ENCODE assay signal across 11 mouse cellular contexts in the genomic region with DNA sequence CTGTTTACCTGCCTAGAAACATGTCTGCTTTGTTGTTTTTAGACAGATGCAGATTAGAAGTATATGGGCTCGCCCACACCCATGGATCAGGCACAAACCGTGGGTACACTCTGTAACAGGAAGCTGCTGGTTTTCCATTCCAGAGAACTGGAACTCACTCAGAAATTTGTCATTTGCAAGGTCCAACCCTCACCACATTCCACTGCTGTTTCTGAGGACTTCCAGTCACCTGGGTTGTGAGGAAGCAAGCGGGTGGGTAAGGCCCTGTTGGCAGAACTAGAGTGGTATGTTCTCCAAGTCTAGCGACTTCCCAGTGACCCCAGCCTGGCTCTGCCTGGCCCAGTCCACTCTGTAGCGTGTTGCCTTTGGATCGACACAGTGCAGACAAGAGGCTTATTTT.
DNase-seq lines count a peak whose midpoint lies in the region; ATAC-seq lines count a peak whose summit lies in the region.
"Had no signal": no experiment of that assay in that cellular context is flagged by ENCODE, and none has a peak within 500 bp of the region (broad histone marks: within the 10 kb centered on the region; RNA-seq: fewer than 3 reads in every experiment).

No protein-coding gene starts in this region.

- H3K4me1 ChIP-seq in kidney, embryonic 15.5 days, result peaks cover 9% of the 10 kb centered on the region
- H3K4me1 ChIP-seq in neural tube, embryonic 11.5 days (ENCODE audit: control insufficient read depth, insufficient read depth, low read length), result 0 out of 2 replicates have a peak, but pooled peaks cover 3% of the 10 kb centered on the region
- H3K4me1 ChIP-seq in neural tube, embryonic 15.5 days, result peaks cover 52% of the 10 kb centered on the region
- peaks cover 24% of the 10 kb centered on the region; the same call in 1 of the 2 replicates for H3K4me1 ChIP-seq in heart, embryonic 10.5 days

- WGBS in kidney, embryonic 15.5 days, result 84% methylated on average over 6 of the region's 6 CpGs
- whole genome bisulfite sequencing in neural tube, embryonic 11.5 days, result 91% methylated on average over 6 of the region's 6 CpGs
- WGBS in neural tube, embryonic 15.5 days, result 88% methylated on average over 6 of the region's 6 CpGs
- 74% methylated on average over 6 of the region's 6 CpGs for WGBS in heart, embryonic 10.5 days

- H3K4me2 ChIP-seq in kidney, embryonic 15.5 days, result no peak overlapping the region
- no peak overlapping the region for H3K4me2 ChIP-seq in neural tube, embryonic 11.5 days (ENCODE audit: low read depth)
- H3K4me2 ChIP-seq in neural tube, embryonic 15.5 days, result no peak overlapping the region
- H3K4me2 ChIP-seq: limb, embryonic 13.5 days had no signal

- no peak overlapping the region for H3K4me3 ChIP-seq in kidney, embryonic 15.5 days (replicated peaks)
- no peak overlapping the region for H3K4me3 ChIP-seq in neural tube, embryonic 11.5 days (ENCODE audit: low read depth, low read length)
- H3K4me3 ChIP-seq in neural tube, embryonic 15.5 days (replicated peaks), result no peak overlapping the region
- H3K4me3 ChIP-seq in heart, embryonic 10.5 days, result no peak overlapping the region
- H3K4me3 ChIP-seq: forebrain, embryonic 10.5 days; limb, embryonic 13.5 days had no signal

- DNase-seq in kidney, adult 18-20 months, result peak; percentile 31
- DNase-seq in neural tube, embryonic 11.5 days (ENCODE audit: low spot score), result no peak
- no peak for DNase-seq in heart, embryonic 10.5 days (ENCODE audit: low spot score)
- peak; percentile 69 for DNase-seq in lung, postnatal 36 days
- DNase-seq in urinary bladder, postnatal 36 days (ENCODE audit: low spot score in 2 of 2), result no peak
- DNase-seq: embryo, embryonic 11 days; retina, postnatal 1 day had no signal

- no peak for ATAC-seq in kidney, embryonic 15.5 days (replicated peaks; ENCODE audit: low FRiP score)
- ATAC-seq in neural tube, embryonic 11.5 days (ENCODE audit: insufficient read depth, low FRiP score, low TSS enrichment), result no peak
- ATAC-seq in neural tube, embryonic 15.5 days (ENCODE audit: low FRiP score), result no peak

- no peak overlapping the region for H3K9ac ChIP-seq in kidney, embryonic 15.5 days
- no peak overlapping the region for H3K9ac ChIP-seq in neural tube, embryonic 11.5 days (ENCODE audit: low read length)
- H3K9ac ChIP-seq in neural tube, embryonic 15.5 days (replicated peaks), result no peak overlapping the region
- H3K9ac ChIP-seq: limb, embryonic 13.5 days had no signal

- H3K27ac ChIP-seq in kidney, embryonic 15.5 days, result no peak overlapping the region
- 0 out of 2 replicates have a peak overlapping the region, but pooled peaks have one; percentile 27 for H3K27ac ChIP-seq in neural tube, embryonic 11.5 days (ENCODE audit: low read depth, low read length)
- H3K27ac ChIP-seq in neural tube, embryonic 15.5 days (replicated peaks), result no peak overlapping the region
- peak overlapping the region; percentile 74; the same call in 1 of the 2 replicates for H3K27ac ChIP-seq in heart, embryonic 10.5 days
- H3K27ac ChIP-seq: forebrain, embryonic 10.5 days; limb, embryonic 13.5 days had no signal

- no peaks in the 10 kb centered on the region; the same call in 1 of the 2 replicates for H3K27me3 ChIP-seq in kidney, embryonic 15.5 days
- no peaks in the 10 kb centered on the region for H3K27me3 ChIP-seq in neural tube, embryonic 11.5 days (ENCODE audit: control insufficient read depth, insufficient read depth, low read length)
- H3K27me3 ChIP-seq in neural tube, embryonic 15.5 days (replicated peaks), result no peaks in the 10 kb centered on the region
- H3K27me3 ChIP-seq in heart, embryonic 10.5 days (ENCODE audit: insufficient read depth, poor library complexity, severe bottlenecking), result no peaks in the 10 kb centered on the region
- H3K27me3 ChIP-seq: limb, embryonic 13.5 days had no signal

- H3K9me3 ChIP-seq in kidney, embryonic 15.5 days (replicated peaks), result no peaks in the 10 kb centered on the region
- H3K9me3 ChIP-seq in neural tube, embryonic 11.5 days (ENCODE audit: control insufficient read depth, low read length), result no peaks in the 10 kb centered on the region
- H3K9me3 ChIP-seq in neural tube, embryonic 15.5 days (replicated peaks), result no peaks in the 10 kb centered on the region
- no peaks in the 10 kb centered on the region for H3K9me3 ChIP-seq in heart, embryonic 10.5 days
- H3K9me3 ChIP-seq: forebrain, embryonic 10.5 days; limb, embryonic 13.5 days had no signal

- H3K36me3 ChIP-seq in kidney, embryonic 15.5 days, result no peaks in the 10 kb centered on the region
- H3K36me3 ChIP-seq in neural tube, embryonic 11.5 days (ENCODE audit: control insufficient read depth, insufficient read depth, low read length), result no peaks in the 10 kb centered on the region
- H3K36me3 ChIP-seq in neural tube, embryonic 15.5 days, result no peaks in the 10 kb centered on the region
- H3K36me3 ChIP-seq in heart, embryonic 10.5 days, result no peaks in the 10 kb centered on the region
- H3K36me3 ChIP-seq: forebrain, embryonic 10.5 days; limb, embryonic 13.5 days had no signal

Comparison
In these comparisons a context has a peak if more than half of its experiments do, and no peak if none do; other contexts are left out.
1. H3K27ac ChIP-seq: peak in neural tube, embryonic 11.5 days (single experiment) and heart, embryonic 10.5 days (single experiment); none in kidney, embryonic 15.5 days (single experiment) and neural tube, embryonic 15.5 days (single experiment).
2. DNase-seq: peak in kidney, adult 18-20 months (single experiment) and lung, postnatal 36 days (single experiment); none in neural tube, embryonic 11.5 days (single experiment), heart, embryonic 10.5 days (single experiment) and urinary bladder, postnatal 36 days (0 of 2).